Mouse (Mus musculus): ENCODE measurements around the gene Unc93b1. TPM values are rescaled to one million over a fixed set of nuclear protein-coding genes. Genes with fewer than 3 reads are reported as not detected.

Gene Unc93b1
- polyA plus RNA-seq, 1 experiment from 2014 or later, result 40.0 TPM

- peak overlapping the region; percentile 68 for H3K27ac ChIP-seq (ENCODE audit: low read length)
- no peaks in the 10 kb centered on the region for H3K9me3 ChIP-seq (ENCODE audit: low read length)
- peak; percentile 43 for ATAC-seq
- H3K27me3 ChIP-seq (replicated peaks; ENCODE audit: insufficient read depth, low read length), result no peaks in the 10 kb centered on the region
- peaks cover 26% of the 10 kb centered on the region for H3K36me3 ChIP-seq (ENCODE audit: insufficient read depth, low read length)
- 2% methylated on average over 6 of the region's 6 CpGs for WGBS
- peaks cover 15% of the 10 kb centered on the region for H3K4me1 ChIP-seq (ENCODE audit: insufficient read depth, low read depth, low read length)
- peak overlapping the region; percentile 86 for H3K4me2 ChIP-seq (replicated peaks; ENCODE audit: low read depth, low read length)
- H3K4me3 ChIP-seq (ENCODE audit: low read depth, low read length), result peak overlapping the region; percentile 63
- DNase-seq (ENCODE audit: low spot score), result peak; percentile 89
- peak; percentile 7; the same call in 1 of the 2 replicates for TF ChIP-seq EP300 (IDR thresholded peaks at IDR 0.05)
- no peak for TF ChIP-seq CTCF (IDR thresholded peaks at IDR 0.05)
- H3K9ac ChIP-seq (replicated peaks; ENCODE audit: low read depth), result 0 out of 2 replicates have a peak overlapping the region, but pooled peaks have one; percentile 3
Observed at GRCm38 (mm10) chr19:3905261-3905969, 29.6 kb upstream of the Unc93b1 start.

- WGBS, result 14% methylated on average over 10 of the region's 10 CpGs
- DNase-seq (ENCODE audit: low spot score), result no peak
- Histone ChIP-seq H3K4me2 (replicated peaks; ENCODE audit: low read depth, low read length) (peak overlapping the region; percentile 86), H3K9ac (replicated peaks; ENCODE audit: low read depth) (peak overlapping the region; percentile 41), H3K27ac (ENCODE audit: low read length) (peak overlapping the region; percentile 77), H3K36me3 (ENCODE audit: insufficient read depth, low read length) (peaks cover 26% of the 10 kb centered on the region), H3K4me3 (ENCODE audit: low read depth, low read length) (peak overlapping the region; percentile 63), H3K4me1 (ENCODE audit: insufficient read depth, low read depth, low read length) (peaks cover 15% of the 10 kb centered on the region), H3K9me3 (ENCODE audit: low read length) (no peaks in the 10 kb centered on the region), H3K27me3 (replicated peaks; ENCODE audit: insufficient read depth, low read length) (no peaks in the 10 kb centered on the region)
- TF ChIP-seq CTCF (IDR thresholded peaks at IDR 0.05), result no peak
- no peak for TF ChIP-seq EP300 (IDR thresholded peaks at IDR 0.05)
- ATAC-seq, result no peak
Observed at GRCm38 (mm10) chr19:3906326-3906725, 28.7 kb upstream of the Unc93b1 start.

GRCm38 (mm10) chr19:3906795-3907786, 27.9 kb upstream of the Unc93b1 start, which contains the start of gene Tcirg1:
Tcirg1 (minus strand) TSS chr19:3907133.
- peak; percentile 93 for DNase-seq (ENCODE audit: low spot score)
- Histone ChIP-seq H3K27ac (ENCODE audit: low read length) (peak within 1 kb of the TSS; percentile 77), H3K9ac (replicated peaks; ENCODE audit: low read depth) (peak within 1 kb of the TSS; percentile 41), H3K27me3 (replicated peaks; ENCODE audit: insufficient read depth, low read length) (no peaks in the 10 kb centered on the region), H3K4me3 (ENCODE audit: low read depth, low read length) (peak within 1 kb of the TSS; percentile 63), H3K36me3 (ENCODE audit: insufficient read depth, low read length) (peaks cover 20% of the 10 kb centered on the region), H3K4me2 (replicated peaks; ENCODE audit: low read depth, low read length) (peak within 1 kb of the TSS; percentile 86), H3K4me1 (ENCODE audit: insufficient read depth, low read depth, low read length) (peaks cover 15% of the 10 kb centered on the region), H3K9me3 (ENCODE audit: low read length) (no peaks in the 10 kb centered on the region)
- peak; percentile 89 for ATAC-seq
- no peak for TF ChIP-seq CTCF (IDR thresholded peaks at IDR 0.05)
- TF ChIP-seq EP300 (IDR thresholded peaks at IDR 0.05), result no peak
- 4% methylated on average over 34 of the region's 36 CpGs for WGBS

DNA sequence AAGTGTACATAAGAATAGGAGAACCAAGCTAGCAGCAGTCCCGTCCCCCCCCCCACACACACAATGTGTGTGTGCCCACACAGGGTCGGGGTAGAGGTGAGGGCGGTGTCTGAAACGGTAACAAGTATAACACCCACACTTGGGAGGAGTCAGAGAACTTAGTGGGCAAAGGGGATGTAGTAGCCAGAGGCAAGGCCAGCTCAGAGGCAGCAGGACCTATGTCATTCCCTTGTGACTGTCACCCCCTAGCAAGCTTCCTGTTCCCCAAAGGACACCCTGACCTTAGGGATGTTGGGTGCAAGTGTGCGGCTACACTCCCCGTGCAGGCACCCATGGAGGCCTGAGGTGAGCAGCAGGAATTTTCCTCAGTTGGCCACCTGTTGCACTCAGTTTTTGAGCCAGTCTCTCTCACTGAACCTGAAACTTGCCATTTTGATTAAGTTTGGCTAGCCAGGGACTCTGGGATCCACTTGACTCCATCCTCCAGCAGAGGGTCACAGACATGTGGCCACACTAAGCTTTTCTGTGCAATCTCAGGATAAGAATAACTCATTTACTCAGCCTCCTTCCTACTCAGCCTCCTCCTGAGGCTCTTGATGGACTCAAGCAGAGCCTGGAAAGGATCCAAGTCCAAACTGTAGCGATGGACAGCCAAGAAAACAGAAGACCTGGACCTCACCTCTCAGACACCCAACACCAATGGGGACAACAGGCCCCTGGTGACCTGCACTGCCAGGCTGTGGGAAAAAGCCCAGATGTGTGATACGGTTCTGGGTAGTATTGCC, 26.9 kb upstream of the Unc93b1 start:
- TF ChIP-seq EP300 (IDR thresholded peaks at IDR 0.05) (no peak), CTCF (IDR thresholded peaks at IDR 0.05) (no peak)

GRCm38 (mm10) chr19:3910206-3910605, 24.8 kb upstream of the Unc93b1 start:
- DNase-seq (ENCODE audit: low spot score) (no peak), ATAC-seq (no peak)
- Histone ChIP-seq H3K4me1 (ENCODE audit: insufficient read depth, low read depth, low read length) (peaks cover 18% of the 10 kb centered on the region), H3K9me3 (ENCODE audit: low read length) (no peaks in the 10 kb centered on the region), H3K9ac (replicated peaks; ENCODE audit: low read depth) (no peak overlapping the region), H3K4me3 (ENCODE audit: low read depth, low read length) (no peak overlapping the region), H3K27me3 (replicated peaks; ENCODE audit: insufficient read depth, low read length) (no peaks in the 10 kb centered on the region), H3K36me3 (ENCODE audit: insufficient read depth, low read length) (0 out of 2 replicates have a peak, but pooled peaks cover 9% of the 10 kb centered on the region), H3K4me2 (replicated peaks; ENCODE audit: low read depth, low read length) (no peak overlapping the region), H3K27ac (ENCODE audit: low read length) (no peak overlapping the region)
- 65% methylated on average over 5 of the region's 5 CpGs for WGBS
- TF ChIP-seq EP300 (IDR thresholded peaks at IDR 0.05), result no peak
- no peak for TF ChIP-seq CTCF (IDR thresholded peaks at IDR 0.05)

More for the DNA sequence above, 26.9 kb upstream of the Unc93b1 start:
- Histone ChIP-seq H3K4me1 (ENCODE audit: insufficient read depth, low read depth, low read length) (peaks cover 15% of the 10 kb centered on the region), H3K36me3 (ENCODE audit: insufficient read depth, low read length) (peaks cover 10% of the 10 kb centered on the region; the same call in 1 of the 2 replicates), H3K4me3 (ENCODE audit: low read depth, low read length) (0 out of 2 replicates have a peak overlapping the region, but pooled peaks have one; percentile 63), H3K9me3 (ENCODE audit: low read length) (no peaks in the 10 kb centered on the region), H3K27me3 (replicated peaks; ENCODE audit: insufficient read depth, low read length) (no peaks in the 10 kb centered on the region), H3K4me2 (replicated peaks; ENCODE audit: low read depth, low read length) (peak overlapping the region; percentile 86; the same call in 1 of the 2 replicates), H3K9ac (replicated peaks; ENCODE audit: low read depth) (no peak overlapping the region), H3K27ac (ENCODE audit: low read length) (no peak overlapping the region)
- no peak for ATAC-seq
- peak; percentile 35 for DNase-seq (ENCODE audit: low spot score)
- WGBS, result 74% methylated on average over 8 of the region's 8 CpGs
